Mouse (Mus musculus) liver, embryonic 16.5 days (tissue): Measurements from ENCODE around the gene Rnf114. TPM values are rescaled to one million over a fixed set of nuclear protein-coding genes. Genes with fewer than 3 reads are reported as not detected.

Source experiments
- ATAC-seq: fragments of 200-750 bp; cut with Nextera tagmentation; 2 replicates; pipeline ENCODE4 v1.8.0; 2017; ENCODE audit warnings: low read depth, mild to moderate bottlenecking, moderate number of reproducible peaks, moderate library complexity
- H3K27ac ChIP-seq: fragments of 300-500 bp; sonication (generic); 2 replicates; pipeline ENCODE4 v1.5.1; 2014; ENCODE audit warnings: mild to moderate bottlenecking, low read length
- H3K27me3 ChIP-seq: fragments of 300-500 bp; sonication (generic); 2 replicates; pipeline ENCODE4 v1.6.1; 2014; ENCODE audit warnings: low read depth, low read length, mixed read lengths; ENCODE audit not compliant: control insufficient read depth, insufficient read depth
- H3K36me3 ChIP-seq: fragments of 300-500 bp; sonication (generic); 2 replicates; pipeline ENCODE4 v1.6.1; 2014; ENCODE audit warnings: mild to moderate bottlenecking; ENCODE audit not compliant: control insufficient read depth, insufficient read depth
- H3K4me1 ChIP-seq: fragments of 300-500 bp; sonication (generic); 2 replicates; pipeline ENCODE4 v1.6.1; 2014; ENCODE audit warnings: low read depth, low read length, mixed read lengths; ENCODE audit not compliant: control insufficient read depth
- H3K4me2 ChIP-seq: fragments of 300-500 bp; sonication (generic); 2 replicates; pipeline ENCODE4 v1.6.1; 2014; ENCODE audit warnings: low read depth, low read length, mixed read lengths
- H3K4me3 ChIP-seq: fragments of 300-500 bp; sonication (generic); 2 replicates; pipeline ENCODE4 v1.5.1; 2014; ENCODE audit warnings: low read depth, mild to moderate bottlenecking, low read length
- H3K9ac ChIP-seq: fragments of 300-500 bp; sonication (generic); 2 replicates; pipeline ENCODE4 v1.6.1; 2014; ENCODE audit warnings: low read depth, low read length
- H3K9me3 ChIP-seq: fragments of 300-500 bp; sonication (generic); replicated peaks from 2 replicates; pipeline ENCODE4 v1.6.1; 2016; ENCODE audit warnings: low read length; ENCODE audit not compliant: control insufficient read depth
- WGBS: fragments of 180-500 bp; shearing (Covaris S2); extraction: QIAGEN DNeasy Blood & Tissue Kit; methylation state at CpG from one replicate; pipeline ENCODE4 v1.1.7; 2014; ENCODE audit not compliant: insufficient replicate concordance; 5-methylcytosine and 5-hydroxymethylcytosine counted together
- polyA plus RNA-seq: library from polyadenylated mRNA; unstranded; fragments of >200 nt; fragmentation: Nextera tagmentation; extraction: Ambion mirVana; gene quantifications from 2 replicates; pipeline ENCODE4 v1.2.1, GENCODE M21; 2015

Gene Rnf114
- polyA plus RNA-seq, 1 experiment from 2014 or later: 36.7 TPM

DNA sequence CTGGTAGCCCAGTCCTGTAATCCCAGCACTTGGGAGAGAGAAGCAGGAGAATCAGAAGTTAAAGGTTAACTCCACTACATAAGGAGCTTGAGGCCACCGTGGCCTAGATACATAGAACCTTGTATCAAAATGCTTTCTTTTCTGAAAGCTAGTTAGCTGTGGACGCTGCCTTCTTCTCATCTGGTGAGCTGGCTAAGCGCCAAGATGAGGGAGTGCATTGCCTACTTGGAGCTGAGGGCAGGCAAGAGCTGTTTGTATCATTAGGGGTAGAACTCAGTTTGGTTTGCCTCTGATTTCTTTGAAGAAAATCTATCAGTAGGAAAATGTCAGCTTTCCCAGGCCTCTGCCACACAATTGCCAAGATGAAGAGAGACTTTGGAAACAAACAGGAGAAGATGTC is 38.6 kb upstream of the Rnf114 start:
- Histone ChIP-seq H3K4me2 (no peak overlapping the region), H3K9me3 (no peaks in the 10 kb centered on the region), H3K4me3 (no peak overlapping the region), H3K9ac (no peak overlapping the region), H3K27ac (no peak overlapping the region), H3K4me1 (no peaks in the 10 kb centered on the region), H3K36me3 (peaks cover 34% of the 10 kb centered on the region), H3K27me3 (no peaks in the 10 kb centered on the region)
- ATAC-seq: no peak
- 87% methylated on average over 3 of the region's 3 CpGs for WGBS

DNA sequence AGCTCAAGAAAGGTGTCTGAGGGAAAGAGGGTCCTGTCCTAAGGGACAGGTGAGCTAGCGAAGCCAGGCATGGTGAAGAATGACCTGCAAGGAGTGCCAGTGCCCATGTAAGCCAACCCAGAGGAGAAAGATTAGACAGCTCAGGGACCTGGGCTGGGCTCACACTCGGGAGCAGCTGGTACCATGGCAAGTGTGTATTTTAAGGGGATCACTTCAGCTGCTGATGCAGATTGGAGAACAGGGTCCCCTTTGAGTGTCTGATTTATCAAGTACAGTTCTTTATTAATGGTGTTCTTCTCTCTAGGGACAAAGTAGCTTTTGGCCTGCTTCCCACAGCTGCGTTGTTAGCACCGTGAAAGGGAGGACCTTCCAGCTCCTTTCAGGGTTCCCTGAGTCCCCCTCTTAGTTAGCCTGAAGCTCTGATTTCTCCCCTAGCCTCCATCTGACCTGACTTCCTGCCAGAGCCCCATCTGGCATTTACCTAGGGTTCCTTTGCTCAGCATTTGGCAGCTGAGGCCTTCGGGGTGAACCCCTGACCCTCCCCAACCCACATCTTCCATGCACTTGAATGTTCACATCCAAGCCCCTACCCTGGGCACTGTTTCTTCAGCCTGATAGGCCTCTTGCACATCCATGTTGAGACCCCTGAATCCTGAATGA is 36.0 kb upstream of the Rnf114 start:
- H3K4me3 ChIP-seq: no peak overlapping the region
- no peaks in the 10 kb centered on the region for H3K27me3 ChIP-seq
- no peak overlapping the region for H3K27ac ChIP-seq
- no peak overlapping the region for H3K9ac ChIP-seq
- no peaks in the 10 kb centered on the region for H3K4me1 ChIP-seq
- WGBS: 83% methylated on average over 5 of the region's 5 CpGs
- no peak overlapping the region for H3K4me2 ChIP-seq
- H3K36me3 ChIP-seq: peaks cover 30% of the 10 kb centered on the region
- H3K9me3 ChIP-seq: no peaks in the 10 kb centered on the region
- no peak for ATAC-seq

DNA sequence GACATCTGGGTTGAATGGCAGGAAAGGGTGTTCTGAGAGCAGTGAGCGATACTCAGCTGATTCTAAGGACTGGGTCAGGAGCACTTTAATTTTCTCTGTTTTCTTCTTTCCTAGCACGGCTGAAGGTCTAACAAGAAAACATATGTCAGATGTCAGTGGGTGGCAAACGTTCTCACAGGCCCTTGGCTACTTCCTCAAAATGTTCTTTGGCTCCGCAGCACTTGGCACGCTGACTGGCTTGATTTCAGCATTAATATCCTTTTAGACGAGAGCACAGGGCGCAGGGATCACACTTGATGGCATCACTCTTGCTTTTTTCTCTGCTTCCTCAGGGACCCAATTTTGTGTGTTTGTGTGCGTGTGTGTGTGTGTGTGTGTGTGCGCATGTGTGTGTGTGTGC is 35.2 kb upstream of the Rnf114 start:
- no peak for ATAC-seq
- peaks cover 28% of the 10 kb centered on the region for H3K36me3 ChIP-seq
- WGBS: 69% methylated on average over 9 of the region's 9 CpGs

DNA sequence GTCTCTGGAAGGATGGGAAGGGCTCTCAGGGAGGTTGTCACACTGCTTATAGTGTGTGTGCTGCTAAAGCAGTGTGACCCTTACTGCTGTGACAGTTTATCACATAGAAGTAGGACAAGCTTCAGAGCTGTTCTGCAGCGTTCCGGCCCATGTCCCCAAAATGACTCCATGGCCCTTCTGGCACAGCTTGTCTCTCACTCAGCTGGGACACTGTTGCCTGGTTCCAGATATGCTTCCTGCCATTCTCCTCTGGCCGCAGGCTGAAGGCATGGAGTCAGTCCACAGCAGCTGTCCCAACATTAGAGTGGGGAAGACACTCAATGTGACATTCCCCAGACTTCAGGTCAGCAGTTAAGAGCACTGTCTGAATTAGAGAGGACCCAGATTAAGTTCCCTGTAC is 33.9 kb upstream of the Rnf114 start:
- WGBS: 89% methylated on average over 3 of the region's 3 CpGs
- ATAC-seq: no peak

More for the DNA sequence above, 35.2 kb upstream of the Rnf114 start:
- Histone ChIP-seq H3K9ac (no peak overlapping the region), H3K9me3 (no peaks in the 10 kb centered on the region), H3K27ac (no peak overlapping the region), H3K4me1 (no peaks in the 10 kb centered on the region), H3K27me3 (no peaks in the 10 kb centered on the region), H3K4me3 (no peak overlapping the region), H3K4me2 (no peak overlapping the region)

DNA sequence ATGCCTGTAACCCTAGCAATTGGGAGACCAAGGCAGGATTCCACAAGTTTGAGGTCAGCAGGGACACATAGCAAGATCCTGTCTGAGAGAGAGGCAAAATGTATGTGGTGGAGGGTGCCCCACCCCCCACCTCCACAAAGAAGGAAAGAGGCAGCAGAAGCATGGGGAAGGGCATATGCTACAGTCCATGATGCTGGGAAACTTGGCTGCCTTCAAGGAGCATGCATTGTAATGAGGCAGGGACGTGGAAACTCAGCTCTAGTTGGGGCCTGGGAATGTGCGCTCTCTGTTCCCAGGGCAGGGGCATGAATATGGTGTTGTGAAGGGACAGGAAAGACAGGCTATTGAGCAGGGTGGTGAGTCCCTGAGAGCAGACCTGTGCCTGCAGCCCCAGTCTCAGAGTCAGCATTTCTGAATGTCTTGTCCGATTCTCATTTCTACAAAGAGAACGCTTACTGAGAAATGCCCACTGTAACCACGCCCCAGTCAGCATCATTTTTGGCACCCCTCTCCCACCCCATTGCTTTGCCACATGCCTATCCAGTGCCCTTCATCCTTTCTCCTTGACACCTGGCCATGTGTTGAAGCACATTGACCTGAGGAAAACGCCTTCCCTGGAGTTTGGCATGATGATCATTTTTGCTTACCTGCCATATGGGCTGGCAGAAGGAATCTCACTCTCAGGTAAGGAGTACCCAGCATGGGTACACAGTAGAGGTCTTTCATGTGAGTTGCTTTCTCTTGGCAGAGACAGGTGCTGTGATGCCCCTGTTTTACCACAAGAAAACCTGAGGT is 33.2 kb upstream of the Rnf114 start:
- no peak for ATAC-seq
- Histone ChIP-seq H3K4me3 (no peak overlapping the region), H3K9ac (no peak overlapping the region), H3K9me3 (no peaks in the 10 kb centered on the region), H3K4me2 (no peak overlapping the region), H3K27ac (no peak overlapping the region), H3K27me3 (no peaks in the 10 kb centered on the region), H3K36me3 (peaks cover 15% of the 10 kb centered on the region), H3K4me1 (no peaks in the 10 kb centered on the region)
- WGBS: 84% methylated on average over 6 of the region's 6 CpGs

More for the DNA sequence above, 33.9 kb upstream of the Rnf114 start:
- H3K4me2 ChIP-seq: no peak overlapping the region
- peaks cover 21% of the 10 kb centered on the region for H3K36me3 ChIP-seq
- no peak overlapping the region for H3K27ac ChIP-seq
- H3K4me3 ChIP-seq: no peak overlapping the region
- H3K9me3 ChIP-seq: no peaks in the 10 kb centered on the region
- H3K4me1 ChIP-seq: no peaks in the 10 kb centered on the region
- no peak overlapping the region for H3K9ac ChIP-seq
- no peaks in the 10 kb centered on the region for H3K27me3 ChIP-seq

DNA sequence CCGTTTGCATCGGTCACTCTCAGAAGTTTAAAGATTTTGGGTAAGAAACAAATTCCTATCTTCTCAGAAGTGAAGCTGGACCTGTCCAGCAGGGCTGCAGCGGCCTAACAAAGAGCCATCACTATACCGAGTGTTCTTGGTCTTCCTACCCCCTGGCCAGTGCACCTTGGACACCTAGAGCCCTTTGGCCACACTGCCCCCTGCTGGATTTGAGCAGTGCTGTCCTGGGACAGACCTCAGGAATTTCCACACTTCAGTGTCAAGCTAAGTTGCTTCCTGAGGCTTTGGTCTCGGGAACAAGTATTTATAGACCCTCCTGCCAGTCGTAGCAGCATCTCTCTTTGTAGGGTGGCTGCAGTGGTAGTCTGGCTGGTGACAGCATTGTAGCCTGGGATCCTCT is 29.5 kb upstream of the Rnf114 start:
- no peaks in the 10 kb centered on the region for H3K4me1 ChIP-seq
- ATAC-seq: peak; percentile 75
- no peaks in the 10 kb centered on the region for H3K27me3 ChIP-seq
- H3K9me3 ChIP-seq: no peaks in the 10 kb centered on the region
- peaks cover 20% of the 10 kb centered on the region for H3K36me3 ChIP-seq
- 66% methylated on average over 6 of the region's 6 CpGs for WGBS
- no peak overlapping the region for H3K4me2 ChIP-seq
- H3K4me3 ChIP-seq: no peak overlapping the region
- H3K27ac ChIP-seq: no peak overlapping the region
- H3K9ac ChIP-seq: no peak overlapping the region

DNA sequence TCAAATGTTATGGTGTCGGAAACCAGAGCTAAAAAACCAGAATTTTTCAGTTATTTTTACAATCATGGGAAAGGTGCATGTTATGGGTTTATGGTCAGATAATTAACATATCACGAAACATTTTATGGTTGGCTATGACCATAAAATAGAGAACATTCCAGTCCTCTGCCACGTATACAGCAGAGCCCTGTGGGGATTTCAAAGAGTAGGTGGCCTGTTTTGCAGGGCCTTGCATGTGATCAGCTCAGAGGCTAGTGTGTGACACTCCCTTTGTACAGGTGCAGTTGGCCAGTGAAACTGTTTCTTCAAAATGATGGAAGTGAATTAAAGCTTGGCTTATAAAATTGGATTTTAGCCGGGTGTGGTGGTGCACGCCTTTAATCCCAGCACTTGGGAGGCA is 28.6 kb upstream of the Rnf114 start:
- no peak for ATAC-seq
- H3K36me3 ChIP-seq: peaks cover 17% of the 10 kb centered on the region
- no peaks in the 10 kb centered on the region for H3K4me1 ChIP-seq
- H3K4me2 ChIP-seq: no peak overlapping the region
- no peak overlapping the region for H3K27ac ChIP-seq
- no peaks in the 10 kb centered on the region for H3K9me3 ChIP-seq
- no peak overlapping the region for H3K4me3 ChIP-seq
- no peaks in the 10 kb centered on the region for H3K27me3 ChIP-seq
- WGBS: 80% methylated on average over 5 of the region's 5 CpGs
- H3K9ac ChIP-seq: no peak overlapping the region

DNA sequence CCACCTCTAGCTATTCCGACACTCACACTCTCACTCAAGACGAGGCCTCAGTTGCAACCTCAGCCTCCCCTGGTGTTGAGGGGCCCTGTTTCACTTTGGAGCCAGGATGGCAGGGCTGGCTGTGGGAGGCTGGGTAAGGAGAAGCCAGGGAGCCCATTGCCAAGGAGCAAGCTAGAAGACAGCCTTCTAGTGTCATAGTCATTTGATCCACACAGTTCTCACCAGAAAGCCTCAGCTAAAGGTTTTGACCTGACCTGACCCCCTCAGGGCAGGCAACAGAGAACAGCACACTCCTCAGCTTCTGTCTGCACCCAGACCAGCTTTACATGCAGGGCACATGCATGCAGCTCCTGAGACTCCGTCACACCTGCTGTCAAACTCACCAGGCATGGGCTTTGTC is 26.5 kb upstream of the Rnf114 start:
- no peak overlapping the region for H3K9ac ChIP-seq
- no peaks in the 10 kb centered on the region for H3K4me1 ChIP-seq
- WGBS: 80% methylated on average over 3 of the region's 3 CpGs
- H3K27ac ChIP-seq: no peak overlapping the region
- no peak overlapping the region for H3K4me3 ChIP-seq
- peaks cover 20% of the 10 kb centered on the region for H3K36me3 ChIP-seq
- no peak overlapping the region for H3K4me2 ChIP-seq
- no peaks in the 10 kb centered on the region for H3K9me3 ChIP-seq
- no peak for ATAC-seq
- H3K27me3 ChIP-seq: no peaks in the 10 kb centered on the region

DNA sequence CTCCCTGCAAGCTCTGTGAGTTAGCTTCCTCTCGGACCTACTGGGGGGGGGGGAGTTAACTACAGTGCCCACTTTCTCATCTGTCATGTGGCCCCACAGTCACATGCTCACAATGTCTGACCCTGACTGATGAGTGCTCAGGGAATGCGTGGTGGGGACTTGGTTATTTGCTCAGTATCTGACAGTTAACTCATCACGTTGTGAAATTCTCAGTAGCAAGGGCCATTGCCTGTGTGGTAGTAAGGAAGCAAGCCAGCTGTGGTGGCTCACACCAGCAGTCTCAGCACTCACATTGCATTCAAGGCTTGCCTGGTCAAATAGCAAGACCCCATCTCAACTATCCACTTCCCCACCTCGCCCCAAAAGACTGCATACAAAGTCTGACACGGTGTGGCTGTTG is 25.2 kb upstream of the Rnf114 start:
- Histone ChIP-seq H3K27ac (no peak overlapping the region), H3K4me2 (no peak overlapping the region), H3K27me3 (no peaks in the 10 kb centered on the region), H3K36me3 (peaks cover 32% of the 10 kb centered on the region), H3K4me3 (no peak overlapping the region), H3K4me1 (no peaks in the 10 kb centered on the region), H3K9me3 (no peaks in the 10 kb centered on the region), H3K9ac (no peak overlapping the region)
- 64% methylated on average over 5 of the region's 5 CpGs for WGBS
- peak; percentile 22; the same call in 1 of the 2 replicates for ATAC-seq
